1 mouse cellular context compared by ENCODE assay signal in the genomic region with DNA sequence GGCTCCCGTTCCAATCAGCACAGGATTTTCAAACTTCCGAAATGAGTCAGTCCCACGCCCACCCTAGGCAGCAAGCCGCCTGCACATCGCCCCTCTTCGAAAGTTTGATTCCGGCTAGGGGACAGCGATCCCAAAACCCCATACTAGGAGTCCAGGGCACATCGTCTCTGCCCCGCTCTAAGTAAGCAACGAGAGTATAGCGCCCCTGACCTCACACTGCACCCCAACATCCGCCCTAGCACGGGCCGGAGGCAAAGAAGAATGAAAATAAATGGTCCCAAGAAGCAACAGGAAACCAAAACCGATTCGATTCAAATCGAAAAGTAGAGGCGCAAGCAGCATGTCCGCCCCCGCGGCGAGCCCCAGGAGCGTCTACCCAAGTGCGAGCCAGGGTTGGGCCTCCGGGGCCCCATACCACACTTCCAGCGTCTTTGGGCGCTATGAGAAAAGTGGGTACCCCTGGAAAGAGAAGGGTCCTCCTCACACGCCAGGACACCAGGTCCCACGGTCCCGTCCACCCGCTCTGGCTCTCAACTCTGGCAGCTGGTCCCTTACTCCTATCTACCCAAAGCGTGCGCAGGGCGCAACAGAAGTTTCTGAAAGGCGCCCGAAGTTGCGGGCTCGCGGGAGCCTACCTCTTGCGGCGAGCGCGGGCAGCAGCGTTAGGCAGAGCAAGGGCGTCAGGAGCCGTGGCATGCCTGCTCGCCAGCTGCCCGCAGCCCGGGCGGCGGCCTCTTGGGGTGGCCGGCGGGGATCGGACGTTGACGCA.
A peak's percentile ranks its signal among the peaks of the same experiment; 100 is the strongest.
TF ChIP-seq lines count a peak whose summit lies in the region.

No protein-coding gene starts in this region.

TF ChIP-seq in CH12.LX, 34 proteins besides CTCF, POLR2A, EP300 and RAD21 (continued from another document):
- TF ChIP-seq MAZ (IDR thresholded peaks at IDR 0.05; ENCODE audit: low read depth, low read length): peak; percentile 81
- peak; percentile 53 for TF ChIP-seq JUND (conservative IDR thresholded peaks at IDR 0.05; ENCODE audit: low read depth, low read length)
- no peak for TF ChIP-seq USF1 (IDR thresholded peaks at IDR 0.05; ENCODE audit: low read depth, low read length)
- TF ChIP-seq MAX (IDR thresholded peaks at IDR 0.05; ENCODE audit: low read length): no peak
- TF ChIP-seq TBP (conservative IDR thresholded peaks at IDR 0.05; ENCODE audit: low read depth, low read length): no peak
- no peak; the same call in none of the 2 replicates for TF ChIP-seq SIN3A (IDR thresholded peaks at IDR 0.05; ENCODE audit: low read length)
- TF ChIP-seq JUN (IDR thresholded peaks at IDR 0.05; ENCODE audit: insufficient read depth, low read depth, low read length): no peak
- TF ChIP-seq IRF4 (IDR thresholded peaks at IDR 0.05; ENCODE audit: low read depth, low read length): peak; percentile 57
- TF ChIP-seq MAFK (IDR thresholded peaks at IDR 0.05; ENCODE audit: insufficient replicate concordance, low read length): no peak
- no peak for TF ChIP-seq PAX5 (IDR thresholded peaks at IDR 0.05; ENCODE audit: low read length)
- TF ChIP-seq ZKSCAN1 (IDR thresholded peaks at IDR 0.05; ENCODE audit: borderline replicate concordance, low read depth, low read length): no peak
- TF ChIP-seq BHLHE40 (IDR thresholded peaks at IDR 0.05; ENCODE audit: low read depth, low read length): peak; percentile 74
- no peak for TF ChIP-seq ZMIZ1 (IDR thresholded peaks at IDR 0.05; ENCODE audit: low read depth, low read length)
TF ChIP-seq in CH12.LX: peak in this region for 9.
